Mouse (Mus musculus) embryo, embryonic 11.5 days (tissue): Measurements from ENCODE around the gene Ccne1.

Experiments
- DNase-seq: peaks from one replicate; pipeline ENCODE4 v3.0.0-alpha.2; 2012; ENCODE audit warnings: low read depth, low spot score

Ccne1 gene

DNA sequence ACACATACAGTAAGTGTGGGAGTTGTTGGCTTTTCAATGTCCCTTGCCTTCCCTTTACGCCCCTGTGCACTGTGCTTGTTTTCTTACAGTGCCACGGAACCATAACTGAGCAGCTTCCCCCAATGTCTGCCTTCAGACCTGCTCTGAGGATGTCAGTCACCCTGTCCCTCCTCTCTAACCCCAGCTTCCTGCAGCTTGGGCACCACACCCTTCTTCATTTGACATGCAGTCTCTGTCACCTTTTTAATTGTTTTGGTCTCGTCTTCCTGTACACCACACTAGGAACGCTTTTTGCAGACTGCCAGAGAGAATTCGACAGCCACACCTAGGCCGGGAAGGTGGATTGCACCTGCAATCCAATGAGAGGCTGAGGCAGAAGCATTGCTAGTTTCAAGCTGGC, 13.0 kb downstream of the Ccne1 start:
- no peak for DNase-seq

DNA sequence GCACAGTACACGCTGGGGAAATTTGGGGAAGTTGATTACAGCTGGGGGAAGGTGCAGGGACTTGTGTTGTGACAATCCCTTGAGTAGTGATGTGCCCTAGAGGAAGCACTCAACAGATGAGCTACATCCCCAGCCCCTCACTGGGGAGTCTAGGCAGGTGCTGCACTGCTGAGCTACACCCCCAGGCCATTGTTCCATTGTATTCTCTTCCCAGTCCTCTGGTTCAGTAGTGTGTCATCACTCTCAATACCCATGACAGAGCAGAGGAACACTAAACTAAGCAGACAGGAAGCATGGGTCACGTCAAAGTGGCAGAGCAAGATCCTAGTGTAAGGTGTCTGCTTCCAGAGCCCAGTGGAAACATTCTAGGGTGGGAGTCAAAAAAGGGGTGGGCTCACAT, 14.2 kb downstream of the Ccne1 start:
- DNase-seq: no peak

DNA sequence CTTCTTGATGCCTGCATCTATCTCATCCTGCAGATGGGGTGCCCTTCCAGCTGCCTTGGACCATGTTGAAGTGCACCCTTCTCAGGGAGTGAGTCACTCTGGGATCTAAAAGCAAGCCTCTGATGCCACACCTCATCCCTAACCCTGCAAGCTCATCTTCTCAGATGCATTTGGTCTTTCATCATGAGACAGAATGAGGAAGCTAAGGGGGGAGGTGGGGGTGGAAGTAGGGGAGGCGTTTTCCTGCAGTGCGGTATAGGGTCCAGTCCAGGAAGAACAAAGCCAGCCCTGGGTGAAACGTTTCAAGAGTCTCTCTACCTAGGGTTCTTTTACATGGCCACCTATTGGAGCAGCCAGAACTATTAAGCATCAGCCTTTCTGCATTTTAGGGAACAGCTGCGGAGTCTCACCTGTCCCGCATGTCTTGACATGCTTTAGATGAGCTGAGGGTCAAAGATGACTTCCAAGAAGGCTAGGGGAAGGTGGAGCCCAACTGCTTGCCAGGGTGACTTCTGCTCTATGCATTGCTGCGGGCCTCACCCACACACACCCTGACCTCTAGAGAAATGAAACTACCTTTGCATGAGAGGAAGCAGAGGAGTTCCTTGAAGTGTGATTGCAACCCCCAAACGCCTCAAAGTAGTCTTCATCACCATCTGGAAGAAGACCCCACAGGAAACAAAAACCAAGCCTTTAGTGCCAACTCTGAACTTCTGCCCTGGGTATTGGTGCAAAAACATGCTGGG, 17.2 kb downstream of the Ccne1 start:
- DNase-seq: no peak

DNA sequence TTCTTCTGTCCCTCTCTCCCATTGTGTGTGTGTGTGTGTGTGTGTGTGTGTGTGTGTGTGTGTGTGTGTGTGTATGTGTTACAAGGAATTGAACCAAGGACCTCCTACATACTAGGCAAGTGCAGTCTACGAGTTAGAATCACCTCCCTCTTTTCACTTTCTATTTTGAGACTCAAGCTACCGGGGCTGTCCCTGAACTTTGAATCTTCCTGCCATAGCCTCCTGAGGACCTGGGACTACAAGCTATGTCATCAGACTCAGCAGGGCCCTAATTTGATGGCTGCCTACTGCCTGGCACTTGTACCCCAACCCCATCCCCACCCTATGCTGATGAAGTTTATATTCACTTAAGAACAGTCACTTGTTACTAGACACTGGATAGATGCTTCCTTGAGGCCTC, 18.9 kb downstream of the Ccne1 start:
- no peak for DNase-seq

GRCm38 (mm10) chr7:38087856-38088255, 19.5 kb downstream of the Ccne1 start:
- DNase-seq: no peak

DNA sequence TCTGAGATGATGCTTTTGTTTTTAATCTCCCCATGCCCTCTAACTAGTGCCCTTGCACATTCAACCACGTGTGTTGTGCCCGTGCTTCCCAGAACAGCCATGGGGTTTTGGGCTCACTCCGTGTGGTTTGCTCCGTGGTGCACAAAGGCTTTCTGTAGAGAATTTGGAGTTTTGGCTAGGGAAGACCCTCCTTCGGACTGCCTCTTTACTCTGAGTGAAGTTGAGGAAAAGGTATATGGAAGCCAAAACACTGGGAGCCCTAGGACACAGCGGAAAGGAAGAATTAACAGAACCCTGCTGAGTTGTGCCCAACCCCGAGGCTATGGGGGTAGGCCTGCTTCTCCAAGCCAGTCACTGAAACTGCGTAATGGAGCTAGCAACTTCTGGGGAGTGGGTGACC, 20.9 kb downstream of the Ccne1 start:
- no peak for DNase-seq

- no peak for DNase-seq
Measured at GRCm38 (mm10) chr7:38085573-38086211, 21.6 kb downstream of the Ccne1 start.

- peak; percentile 99 for DNase-seq
Measured at GRCm38 (mm10) chr7:38084778-38085572, 22.4 kb downstream of the Ccne1 start.

GRCm38 (mm10) chr7:38082971-38083370, 24.4 kb downstream of the Ccne1 start:
- DNase-seq: no peak

GRCm38 (mm10) chr7:38077189-38077588, 30.1 kb downstream of the Ccne1 start:
- DNase-seq: no peak

DNA sequence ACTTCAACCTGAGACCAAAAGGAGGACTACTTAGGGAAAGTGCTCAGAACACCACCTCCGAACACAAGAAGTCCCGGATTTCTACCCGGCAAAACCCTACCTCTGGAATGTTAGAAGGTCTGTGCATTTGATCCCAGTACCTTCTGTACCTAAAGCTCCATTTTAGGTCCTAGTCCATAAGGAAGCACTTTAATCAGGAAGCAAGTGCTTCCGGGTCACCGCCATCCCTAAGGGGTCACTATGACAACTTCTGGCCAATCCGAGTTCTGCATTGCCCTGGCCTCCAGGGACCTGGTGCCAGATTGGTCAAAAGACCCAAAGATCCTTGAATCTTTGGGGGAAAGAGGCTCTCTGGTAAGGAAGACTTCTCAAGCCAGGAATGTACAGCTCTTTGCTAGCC, 31.8 kb downstream of the Ccne1 start:
- DNase-seq: no peak

- no peak for DNase-seq
Measured at GRCm38 (mm10) chr7:38074920-38075319, 32.4 kb downstream of the Ccne1 start.

- no peak for DNase-seq
Measured at GRCm38 (mm10) chr7:38074514-38074913, 32.8 kb downstream of the Ccne1 start.

DNA sequence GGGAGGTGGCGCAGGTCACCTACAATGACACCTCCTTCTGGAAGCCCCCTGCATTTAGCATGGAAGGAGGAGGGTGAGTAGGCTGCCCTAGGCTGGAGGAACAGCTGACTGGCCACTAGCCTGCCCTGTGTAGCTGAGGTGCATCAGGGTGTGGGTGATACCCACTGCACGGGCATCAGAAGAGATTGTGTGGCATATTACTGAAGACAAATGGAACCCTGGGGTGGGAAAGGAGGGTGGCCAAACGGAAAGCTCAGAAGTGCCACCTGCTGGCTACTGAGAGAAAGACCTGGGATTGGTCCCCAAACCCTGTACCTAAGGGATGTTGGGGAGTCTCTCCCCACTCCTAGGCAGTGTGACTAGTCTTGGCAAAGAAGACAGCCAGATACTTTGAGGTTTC, 33.6 kb downstream of the Ccne1 start:
- DNase-seq: no peak

DNA sequence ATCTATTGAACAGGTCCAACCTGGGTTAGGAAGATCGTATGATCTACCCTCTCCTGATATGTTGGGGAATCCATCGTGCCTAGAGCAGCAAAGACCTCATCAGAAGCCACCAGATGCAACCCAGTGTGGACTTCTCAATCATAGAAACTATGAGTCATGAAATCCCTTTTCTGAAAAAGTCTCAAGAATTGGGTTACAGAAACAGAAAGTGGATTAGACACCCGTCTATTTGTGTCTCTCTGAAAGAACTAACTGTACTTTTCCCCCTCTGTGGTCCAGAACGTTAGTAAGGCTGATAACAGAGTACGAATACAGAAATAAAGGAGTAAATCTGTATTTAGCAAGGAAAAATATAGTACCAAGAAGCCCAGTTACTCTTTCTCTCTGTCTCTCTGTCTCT, 36.3 kb downstream of the Ccne1 start:
- no peak for DNase-seq

- no peak for DNase-seq
Measured at GRCm38 (mm10) chr7:38070663-38071062, 36.7 kb downstream of the Ccne1 start.

DNA sequence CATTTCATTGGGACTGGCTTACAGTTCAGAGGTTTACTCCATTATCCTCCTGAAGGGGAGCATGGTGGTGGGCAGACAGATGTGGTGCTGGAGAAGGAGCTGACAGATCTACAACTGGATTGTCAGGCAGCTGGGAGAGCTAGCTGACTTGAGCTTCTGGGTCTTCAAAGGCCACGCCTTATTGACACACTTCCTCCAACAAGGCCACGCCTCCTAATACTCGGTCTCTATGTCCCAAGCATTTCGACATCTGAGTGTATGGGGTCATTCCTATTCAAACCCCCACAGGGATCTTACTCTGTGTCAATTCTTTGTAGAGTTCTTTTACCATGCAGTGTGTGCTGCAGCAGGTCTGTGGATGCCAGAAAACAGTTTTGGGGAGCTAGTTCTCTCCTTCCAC, 42.9 kb downstream of the Ccne1 start:
- no peak for DNase-seq

DNA sequence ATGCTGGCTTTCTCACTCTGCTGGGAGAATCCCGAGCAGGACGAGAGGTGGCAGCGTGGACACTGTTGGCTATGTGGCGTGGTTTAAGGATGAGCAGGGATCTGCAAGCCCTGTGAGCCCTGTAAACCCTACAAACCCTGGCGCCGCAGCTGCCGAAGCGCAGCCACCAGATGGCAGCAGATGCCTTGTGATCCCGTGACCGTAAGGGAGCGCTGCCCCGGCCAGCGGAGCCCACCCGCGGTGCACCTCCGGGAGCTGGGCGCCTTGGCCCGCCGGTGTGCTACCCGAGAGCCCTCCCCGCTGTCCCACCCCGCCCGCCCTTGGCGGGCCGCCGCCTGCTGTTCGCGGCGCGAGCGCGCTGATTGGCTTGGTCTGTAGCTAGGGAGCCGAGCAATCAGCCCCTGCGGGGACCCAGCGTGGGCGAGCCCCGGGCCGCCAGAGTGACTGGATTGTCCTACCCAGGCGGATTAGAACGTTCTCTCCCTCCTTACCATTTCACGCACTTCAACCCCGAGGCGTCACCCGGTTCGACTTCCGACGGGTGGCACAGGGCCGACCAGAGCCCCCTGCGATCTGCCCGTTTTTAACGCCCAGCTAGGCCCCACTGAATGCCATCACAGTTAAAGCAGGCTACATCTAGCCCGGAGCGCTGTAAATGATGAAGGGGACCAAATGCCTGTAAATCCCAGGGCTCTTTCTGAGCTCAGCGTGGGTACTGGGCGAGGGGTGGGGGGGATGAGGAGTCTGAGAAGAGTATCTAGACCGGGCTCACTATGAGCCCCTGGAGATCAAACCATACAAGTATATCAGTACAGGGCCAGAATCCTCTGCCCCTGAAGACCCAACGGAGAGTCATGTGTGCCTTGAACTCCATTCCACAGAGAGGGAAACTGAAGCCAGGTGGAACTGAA, 46.0 kb downstream of the Ccne1 start:
- DNase-seq: peak; percentile 86

GRCm38 (mm10) chr7:38059636-38060330, 47.6 kb downstream of the Ccne1 start:
- no peak for DNase-seq

- no peak for DNase-seq
Measured at GRCm38 (mm10) chr7:38059096-38059495, 48.2 kb downstream of the Ccne1 start.

DNA sequence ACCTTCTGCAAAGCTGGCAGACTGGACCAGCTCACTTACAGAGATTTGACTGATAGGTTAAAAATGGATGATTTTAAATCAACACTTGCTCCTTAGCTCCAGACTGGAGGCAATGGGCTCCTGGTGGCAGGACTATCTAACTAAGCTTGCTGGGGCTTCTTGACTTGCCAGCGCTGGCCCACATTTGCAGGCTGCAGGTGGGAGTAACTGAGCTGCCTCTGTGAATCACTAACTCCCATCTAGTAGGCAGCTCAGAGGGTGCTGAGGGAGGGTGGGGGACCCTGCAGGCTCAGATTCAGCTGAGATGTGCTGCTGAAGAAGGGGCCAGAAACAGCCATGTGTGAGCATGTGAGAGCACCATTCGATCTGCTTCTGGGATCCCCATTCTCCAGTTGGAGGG, 51.3 kb downstream of the Ccne1 start:
- no peak for DNase-seq
